Mouse (Mus musculus): ENCODE data around the gene Cpa1. TPM values are rescaled to one million over a fixed set of nuclear protein-coding genes. Genes with fewer than 3 reads are reported as not detected.
A peak's percentile ranks its signal among the peaks of the same experiment; 100 is the strongest.

Cpa1 gene
- not detected for total RNA-seq (2022)

DNA sequence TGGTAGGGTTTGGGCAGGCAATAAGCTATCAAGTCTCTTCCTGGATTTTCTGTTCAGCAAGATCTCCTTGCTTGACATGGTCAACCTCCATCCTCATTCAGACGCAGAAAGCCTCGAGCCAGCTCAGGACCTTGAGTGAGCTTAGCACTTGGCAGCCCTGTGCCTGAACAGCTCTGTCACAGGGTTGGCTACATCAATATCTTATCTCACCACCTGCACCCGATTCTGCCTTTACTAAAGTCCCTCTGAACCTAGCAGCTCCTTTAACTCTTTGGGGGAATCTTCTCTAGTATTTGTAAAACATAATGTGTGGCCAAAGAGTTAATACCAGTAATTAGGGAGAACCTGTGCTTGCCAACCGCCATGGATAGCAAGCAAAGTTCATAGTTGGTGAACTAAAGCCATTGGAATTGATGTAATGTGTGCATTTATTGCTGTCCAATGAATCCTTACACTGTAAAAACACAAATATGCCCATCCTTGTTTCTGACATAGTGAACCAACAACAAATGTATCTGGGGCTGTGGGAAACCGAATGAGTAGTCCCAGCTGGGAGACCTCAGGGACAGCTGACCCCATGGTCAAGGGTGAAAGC lies at the start of gene Cpa1:
Cpa1 (plus strand) TSS at position 545 of the 595 bp plus-strand sequence.
- no peak for DNase-seq (ENCODE audit: low spot score in 2 of 2)

DNA sequence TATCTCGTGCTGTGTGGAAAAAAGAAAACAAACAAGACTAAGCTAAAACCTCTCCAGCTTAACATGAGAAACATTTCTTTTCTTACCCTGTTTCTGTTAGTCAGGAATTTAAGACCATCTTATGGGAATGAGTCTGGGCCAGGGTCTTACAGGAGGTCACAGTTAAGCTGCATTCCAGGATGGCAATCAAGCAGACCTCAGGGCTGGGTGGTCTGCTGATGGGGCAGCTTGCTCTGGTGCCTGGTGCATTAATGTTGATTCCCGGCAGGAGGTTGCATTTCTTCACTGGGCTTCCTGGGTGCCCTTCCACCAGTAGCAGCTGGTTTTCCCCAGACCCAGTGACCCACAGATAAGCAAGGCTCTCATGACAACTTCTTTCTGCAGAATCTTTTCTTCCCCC lies 49.2 kb upstream of the Cpa1 start:
- no peak for DNase-seq (ENCODE audit: low spot score in 2 of 2)

DNA sequence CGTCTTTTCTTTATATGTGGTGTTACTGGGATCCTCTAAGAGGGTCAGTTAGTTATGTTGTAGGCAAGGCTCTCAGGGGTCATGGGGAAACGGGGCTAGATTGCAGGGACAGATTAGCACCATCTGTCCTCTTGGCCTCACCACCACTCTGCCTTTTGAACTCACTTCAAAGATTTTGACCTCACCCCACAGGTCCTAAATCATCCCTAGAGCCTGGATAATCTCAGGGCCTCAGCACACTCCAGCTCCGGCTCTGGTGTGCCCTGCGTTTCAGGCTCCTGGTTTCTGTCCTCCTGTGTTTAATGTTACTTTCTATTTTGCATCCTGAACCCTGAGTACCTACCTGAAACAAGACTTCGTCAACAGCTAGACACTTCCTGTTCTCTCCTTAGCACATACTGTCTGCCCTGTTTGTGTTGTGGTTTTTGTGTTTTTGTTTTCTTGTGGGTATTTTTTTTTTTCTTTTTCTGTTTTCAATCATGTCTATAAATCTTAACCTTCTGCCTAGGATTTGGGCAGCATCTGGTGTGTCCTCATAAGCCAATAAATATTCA lies 47.1 kb upstream of the Cpa1 start:
- DNase-seq (ENCODE audit: low spot score in 2 of 2), result no peak

DNA sequence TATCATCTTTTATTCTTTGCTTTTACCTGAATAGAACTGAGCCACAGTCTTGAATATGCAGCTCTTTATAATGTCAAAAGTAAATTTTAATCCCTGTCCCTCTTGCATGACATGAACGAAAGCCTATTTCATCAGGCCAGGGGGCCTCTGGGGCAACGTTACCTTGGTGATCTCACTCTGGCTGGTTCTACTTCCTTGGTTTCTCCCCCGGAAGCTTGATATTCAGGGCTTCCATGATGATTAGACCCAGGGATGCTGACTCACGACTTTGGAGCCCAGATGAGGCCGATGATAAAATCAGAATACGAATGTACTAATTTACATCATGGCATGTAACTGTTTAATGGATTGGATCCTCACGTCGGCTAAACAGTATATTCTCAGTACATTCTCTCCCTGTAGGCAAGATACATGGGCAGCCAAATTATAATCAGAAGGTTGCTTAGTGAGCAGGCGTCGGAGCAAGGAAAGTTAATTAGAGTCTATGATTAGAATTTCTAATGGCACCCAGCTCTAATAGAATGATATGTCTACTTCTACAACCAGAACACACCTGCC lies 46.5 kb upstream of the Cpa1 start:
- DNase-seq (ENCODE audit: low spot score in 2 of 2), result no peak

DNA sequence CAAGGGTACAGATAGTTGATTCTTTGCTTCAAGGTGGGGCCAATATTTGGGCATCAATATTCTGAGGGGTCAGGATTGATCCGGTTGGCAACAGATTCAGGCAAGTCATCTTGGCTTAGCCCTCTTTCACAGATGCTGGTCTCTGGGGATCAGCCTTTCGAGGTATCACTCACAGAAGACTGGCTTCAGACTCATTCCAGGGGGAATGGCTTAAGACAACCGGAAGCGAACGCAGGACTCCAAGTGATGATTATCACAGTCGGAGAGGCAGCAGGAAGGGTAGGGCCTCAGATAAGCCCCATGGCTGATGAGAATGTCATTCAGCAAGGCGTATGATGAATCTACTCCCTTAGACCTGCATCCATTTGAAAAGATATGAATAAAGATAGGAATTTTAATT lies 44.7 kb upstream of the Cpa1 start:
- no peak for DNase-seq (ENCODE audit: low spot score in 2 of 2)

DNA sequence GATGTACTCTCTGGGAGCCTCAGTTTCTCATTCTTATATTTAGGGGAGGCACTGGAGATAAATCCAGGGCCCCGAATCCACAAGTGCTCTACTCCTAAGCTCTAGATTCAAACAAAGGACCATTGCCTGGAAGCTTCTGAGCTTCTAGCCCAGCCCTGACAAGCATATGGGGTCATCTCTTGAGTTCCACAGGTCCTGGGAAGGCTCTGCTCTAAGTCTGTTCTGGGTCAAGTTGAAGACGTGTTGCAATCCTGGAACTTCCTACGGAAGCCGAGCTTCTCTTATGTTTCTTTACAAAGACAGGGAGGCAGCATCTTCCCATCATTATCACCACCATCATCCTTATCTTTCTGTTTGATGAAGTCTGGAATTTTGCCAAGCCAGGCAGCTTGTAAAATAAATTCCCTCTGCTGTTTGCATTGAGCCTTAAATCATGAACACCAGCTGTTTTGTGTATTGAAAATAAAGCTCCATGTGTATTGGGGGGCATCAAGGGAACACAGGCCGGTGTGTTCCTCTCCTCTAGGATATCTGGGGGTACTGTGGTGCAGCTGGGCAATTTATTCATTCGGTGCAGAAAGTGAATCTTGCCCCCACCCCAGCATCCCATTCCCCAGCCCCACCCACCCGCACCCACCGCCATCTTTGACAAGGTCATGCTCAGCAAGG lies 42.7 kb upstream of the Cpa1 start:
- DNase-seq (ENCODE audit: low spot score in 2 of 2), result no peak

DNA sequence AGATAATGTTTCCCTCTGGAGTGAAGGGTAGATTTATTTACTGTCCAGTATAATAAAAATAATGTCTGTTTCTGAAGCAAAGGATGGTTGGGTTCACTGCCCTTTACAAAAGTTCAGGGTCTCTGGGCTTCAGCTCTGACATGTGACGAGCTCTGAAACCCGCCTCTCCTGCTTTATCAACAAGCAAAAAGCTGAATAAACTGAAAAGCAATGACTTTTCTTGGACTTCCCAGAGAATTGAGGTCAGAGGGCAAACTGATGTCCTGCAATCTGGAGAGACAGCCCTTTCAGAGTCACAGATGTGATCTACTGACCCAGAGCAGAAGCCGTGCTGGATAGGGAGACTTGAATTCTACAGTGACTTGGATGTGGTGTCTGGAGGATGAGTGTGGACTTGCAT lies 39.0 kb upstream of the Cpa1 start:
- DNase-seq (ENCODE audit: low spot score in 2 of 2), result no peak

DNA sequence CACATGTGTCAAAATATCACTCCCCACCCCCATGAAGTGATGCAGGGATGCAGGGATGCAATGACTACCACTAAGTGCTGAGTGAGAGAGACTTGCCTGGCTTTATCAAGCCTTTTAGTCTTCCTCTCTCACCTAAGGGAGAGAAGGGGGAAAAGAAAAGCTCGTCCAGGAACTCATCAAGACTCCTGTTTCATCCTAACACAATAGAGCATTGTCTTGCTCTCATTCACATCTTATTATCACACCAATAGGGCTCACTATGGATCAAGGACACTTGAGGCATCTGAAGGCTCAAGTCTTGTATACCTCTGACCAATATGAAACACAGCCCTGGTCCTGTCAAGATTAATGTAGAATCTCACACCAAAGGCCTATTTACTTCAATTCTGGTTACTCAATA lies 38.0 kb upstream of the Cpa1 start:
- no peak for DNase-seq (ENCODE audit: low spot score in 2 of 2)

DNA sequence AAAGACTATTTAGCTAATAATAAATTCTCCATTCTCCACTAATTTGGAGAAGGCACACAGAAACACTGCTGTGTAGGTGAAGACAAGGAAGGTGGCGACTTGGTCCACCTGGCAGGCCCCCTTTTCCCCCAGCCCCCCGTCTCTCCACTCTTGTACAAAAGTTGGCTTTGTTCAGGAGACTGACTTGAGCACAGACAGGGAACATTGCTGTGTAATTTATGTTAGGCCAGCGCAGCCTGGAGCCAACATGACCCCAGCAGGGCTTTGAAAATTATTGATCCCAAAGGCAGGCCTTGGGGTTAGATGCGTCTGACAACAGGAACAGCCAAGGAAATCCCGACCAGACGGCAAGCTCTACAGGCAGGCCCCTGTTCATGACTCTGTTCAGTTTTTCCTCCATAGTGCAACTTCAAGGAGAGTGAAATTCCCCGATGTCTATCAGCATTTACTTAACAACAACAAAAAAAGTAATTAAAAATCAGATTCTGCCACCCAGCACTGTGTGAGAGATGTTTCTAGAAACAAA lies 34.6 kb upstream of the Cpa1 start:
- no peak for DNase-seq (ENCODE audit: low spot score in 2 of 2)

DNA sequence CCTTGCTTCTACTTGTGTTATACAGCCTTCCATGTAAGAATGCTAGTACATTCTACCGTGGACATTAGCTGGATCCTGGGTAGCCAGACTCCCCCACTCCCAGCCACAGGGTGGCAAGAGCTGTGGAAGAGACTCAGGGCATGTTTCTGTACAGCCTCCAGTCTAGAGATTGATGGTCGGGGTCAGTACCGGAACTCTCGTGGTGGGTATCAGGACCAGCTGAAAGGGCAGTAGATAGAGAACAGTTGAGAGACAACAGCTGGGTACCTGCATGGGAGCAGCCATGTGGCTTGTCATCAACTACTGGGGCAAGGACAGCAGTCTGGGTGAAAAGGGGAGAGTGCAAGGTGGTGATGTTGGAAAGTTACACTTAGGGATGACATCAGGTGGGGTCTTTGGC lies 33.9 kb upstream of the Cpa1 start:
- no peak for DNase-seq (ENCODE audit: low spot score in 2 of 2)

DNA sequence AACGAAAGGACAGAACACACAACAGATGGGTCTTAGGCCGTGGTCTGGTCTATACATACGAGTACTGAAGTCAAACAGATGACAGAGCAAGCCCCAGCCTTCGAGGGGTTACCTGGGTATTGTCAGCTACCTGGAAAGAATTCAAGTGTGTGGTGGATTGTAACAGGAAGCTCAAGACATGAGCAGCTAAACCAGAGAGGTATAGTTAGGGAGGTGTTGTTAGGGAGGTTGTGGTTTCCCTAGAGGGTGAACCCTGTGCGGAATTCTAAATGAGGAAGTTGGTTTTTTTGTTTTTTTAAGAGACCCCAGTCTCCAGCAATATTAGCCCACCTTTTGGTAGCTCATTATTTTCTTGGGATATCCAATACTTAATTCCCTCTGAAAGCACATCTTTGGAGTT lies 33.3 kb upstream of the Cpa1 start:
- no peak for DNase-seq (ENCODE audit: low spot score in 2 of 2)

DNA sequence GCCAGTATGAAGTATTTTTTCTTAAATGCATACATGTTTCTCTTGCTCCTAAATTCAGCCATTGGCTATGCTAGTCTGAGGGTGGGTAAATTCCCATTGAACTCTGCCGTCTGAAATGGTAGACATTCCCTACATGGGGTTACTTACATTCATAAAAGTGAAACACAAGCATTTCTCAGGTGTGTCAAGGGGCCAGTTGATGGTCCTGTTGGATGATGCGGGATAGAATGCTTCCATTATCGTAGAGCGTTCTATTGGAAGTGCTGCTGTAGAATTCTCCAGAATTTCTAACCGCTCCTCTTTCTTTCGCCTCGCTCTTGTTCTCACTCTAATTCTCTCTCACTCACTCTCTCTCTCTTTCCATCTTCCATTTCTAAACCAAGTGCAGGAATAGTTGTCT lies 28.3 kb upstream of the Cpa1 start, which contains the start of gene Cpa5:
Cpa5 (plus strand) TSS at position 301 of the 400 bp plus-strand sequence.
- DNase-seq (ENCODE audit: low spot score in 2 of 2), result no peak

DNA sequence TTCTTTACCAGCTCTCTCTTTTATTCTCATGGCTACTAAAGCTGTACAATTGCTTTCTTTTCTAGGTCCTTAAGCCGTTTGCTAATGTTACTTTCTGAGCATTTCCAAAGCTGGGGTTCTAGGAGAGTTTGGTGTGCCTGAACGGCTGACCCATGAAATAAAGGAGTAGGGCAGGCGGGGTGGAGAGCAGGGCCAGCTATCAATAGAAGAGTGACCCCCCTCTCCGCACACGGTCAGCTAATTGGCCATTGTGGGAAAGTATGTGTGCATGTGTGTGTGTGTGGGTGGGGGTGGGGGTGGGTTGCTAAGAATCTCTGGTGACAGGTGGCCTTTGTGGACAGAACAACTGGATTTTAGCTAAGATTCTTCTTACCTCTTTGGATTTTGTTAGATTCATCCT lies 27.8 kb upstream of the Cpa1 start:
- DNase-seq (ENCODE audit: low spot score in 2 of 2), result no peak

DNA sequence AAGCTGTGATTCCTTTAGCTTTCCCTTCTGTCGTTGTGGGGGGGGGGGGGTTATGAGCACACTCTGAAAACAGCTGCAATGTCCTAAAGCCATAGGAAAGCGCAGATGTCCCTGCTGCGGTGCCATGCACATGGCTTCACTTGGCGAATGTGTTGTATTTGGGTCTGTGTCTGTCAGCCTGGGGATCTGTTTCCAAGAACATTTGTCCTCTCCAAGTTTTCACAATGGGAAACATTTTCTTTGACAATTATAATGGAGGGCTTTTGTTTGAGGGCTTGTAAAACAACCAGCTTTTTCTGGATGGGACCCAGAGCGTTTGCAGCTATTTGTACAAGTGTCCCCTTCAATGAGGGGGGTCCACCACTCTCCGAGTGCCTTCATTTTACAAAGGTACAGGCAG lies 24.8 kb upstream of the Cpa1 start:
- no peak for DNase-seq (ENCODE audit: low spot score in 2 of 2)

DNA sequence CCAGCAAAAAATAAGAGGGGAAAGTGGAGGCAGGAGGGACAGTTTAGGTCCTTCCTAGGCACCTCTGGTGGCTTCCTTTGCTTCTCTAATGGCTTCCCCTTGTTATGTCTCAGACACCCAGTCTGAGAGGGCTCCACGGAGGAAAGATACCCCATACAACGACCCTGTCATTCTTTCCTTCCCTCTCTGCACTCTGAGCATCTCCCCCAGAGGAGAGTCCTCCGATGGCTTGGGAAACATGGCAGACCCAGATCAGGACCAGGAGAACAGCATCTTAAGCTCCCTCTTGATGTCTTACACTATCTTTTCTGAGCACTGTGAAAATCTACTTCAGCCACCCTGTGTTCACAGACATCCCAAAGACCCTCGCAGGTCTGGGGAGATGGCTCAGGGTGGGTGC lies 23.3 kb upstream of the Cpa1 start:
- no peak for DNase-seq (ENCODE audit: low spot score in 2 of 2)

DNA sequence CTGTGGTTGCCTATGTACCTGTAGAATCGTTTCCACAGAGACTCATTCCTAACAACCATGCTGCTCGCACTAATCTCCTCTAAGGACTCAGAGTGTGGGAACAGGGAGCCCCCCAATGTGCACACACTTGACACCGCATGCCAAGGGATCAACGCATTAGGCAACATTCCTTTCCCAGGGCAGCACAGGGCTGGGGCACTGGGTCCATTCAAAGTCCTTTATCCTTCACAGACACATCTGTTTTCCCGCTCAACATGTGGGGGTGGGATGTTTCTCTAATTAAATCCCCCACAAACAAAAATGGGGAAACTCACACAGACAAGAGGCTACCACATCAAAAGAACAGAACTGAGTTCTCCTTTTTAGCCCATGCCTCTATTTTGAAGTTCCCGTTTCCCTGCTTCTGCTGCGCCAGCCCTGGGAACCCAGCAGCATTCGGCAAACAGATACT lies 22.5 kb upstream of the Cpa1 start:
- no peak for DNase-seq (ENCODE audit: low spot score in 2 of 2)

DNA sequence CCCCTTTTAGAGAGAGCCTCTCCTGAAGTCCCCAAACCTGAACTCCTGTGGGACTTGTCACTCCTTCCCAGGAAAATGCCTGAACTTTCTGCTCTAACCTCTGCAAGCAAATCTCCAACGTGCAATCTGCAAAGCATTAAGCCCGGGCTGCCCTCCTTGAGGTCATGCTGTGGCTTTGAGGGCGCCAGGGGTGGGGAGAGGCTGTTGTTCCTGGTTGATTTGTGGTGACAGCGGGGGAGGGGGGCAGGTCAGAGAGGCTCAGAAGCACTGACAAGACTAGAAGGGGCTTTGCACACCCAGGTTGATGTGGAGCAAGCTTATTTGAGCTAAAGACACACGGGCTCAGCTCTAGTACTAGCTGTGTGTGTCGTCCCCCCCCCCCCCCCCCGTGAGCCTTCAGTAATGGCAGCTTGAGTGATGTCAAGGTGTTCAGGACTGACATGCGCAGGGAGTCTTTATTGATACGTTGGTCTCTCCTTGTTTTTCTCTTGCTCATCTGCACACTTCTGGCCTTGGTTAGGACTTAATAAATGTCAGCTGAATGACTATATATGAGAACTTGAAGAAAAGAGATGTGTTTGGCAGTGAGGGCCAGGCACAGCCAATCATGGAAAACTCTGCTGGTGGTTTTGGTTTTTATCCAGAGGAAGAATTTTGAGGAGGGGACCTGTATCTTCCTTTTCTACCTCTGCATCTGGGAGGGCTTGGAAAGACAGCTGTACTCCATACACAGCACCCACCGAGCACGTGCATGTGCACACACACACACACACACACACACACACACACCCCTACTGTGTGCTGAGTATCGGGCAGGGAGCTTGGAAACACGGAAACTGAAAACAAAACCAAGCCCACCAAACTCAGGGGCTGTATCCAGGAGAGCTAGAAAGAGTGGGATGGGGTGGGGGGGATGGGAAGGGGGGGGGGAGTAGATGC lies 21.7 kb upstream of the Cpa1 start:
- no peak for DNase-seq (ENCODE audit: low spot score in 2 of 2)

DNA sequence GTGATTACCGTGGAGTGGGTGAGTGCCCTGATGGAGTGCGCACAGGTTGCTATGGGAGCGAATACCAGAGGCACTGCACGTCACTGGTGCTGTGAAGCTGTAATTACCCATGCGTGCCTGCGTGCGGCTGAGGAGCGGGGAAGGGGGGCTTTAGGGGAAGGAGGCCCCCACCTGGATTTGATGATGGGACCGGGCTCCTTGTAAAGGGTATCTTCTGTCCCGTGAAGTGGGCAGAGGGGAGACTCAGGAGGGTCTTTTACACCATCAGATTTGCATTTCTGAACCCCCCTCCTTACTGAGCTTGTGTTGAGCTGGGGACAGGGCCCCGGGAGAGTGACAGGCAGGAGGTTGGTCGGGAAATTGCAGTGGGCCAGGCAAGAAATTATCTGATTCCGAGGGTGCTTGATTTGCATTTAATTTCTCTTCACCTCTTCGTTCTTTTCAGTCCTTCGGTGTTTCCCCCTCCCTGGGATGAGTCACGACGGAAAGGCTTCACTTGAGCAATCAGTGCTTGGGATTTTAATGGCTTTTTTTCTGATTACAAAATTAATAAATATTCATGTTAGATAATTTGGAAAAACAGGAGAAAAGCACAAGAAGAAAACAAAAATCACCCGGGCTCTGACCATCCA lies 20.9 kb upstream of the Cpa1 start:
- no peak for DNase-seq (ENCODE audit: low spot score in 2 of 2)

DNA sequence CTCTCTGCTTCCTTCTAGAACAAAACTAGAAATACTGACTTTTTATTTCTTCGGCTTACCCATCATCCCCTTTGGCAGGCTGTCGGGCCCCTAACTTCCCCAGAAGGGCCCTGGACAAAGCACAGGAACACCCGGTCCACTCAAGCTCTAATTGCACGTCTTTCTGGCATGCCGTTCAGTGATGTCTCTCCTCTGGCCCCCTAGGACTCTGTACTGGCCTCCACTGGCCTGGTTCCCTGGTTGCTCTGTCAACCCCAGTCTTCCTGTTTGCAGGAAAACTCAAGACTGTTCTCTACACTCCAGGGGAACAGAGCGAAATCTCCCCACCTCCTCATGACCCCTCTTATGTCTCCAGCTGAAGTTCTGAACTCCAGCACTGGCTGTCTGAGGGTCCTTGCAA lies 20.3 kb upstream of the Cpa1 start:
- no peak for DNase-seq (ENCODE audit: low spot score in 2 of 2)

DNA sequence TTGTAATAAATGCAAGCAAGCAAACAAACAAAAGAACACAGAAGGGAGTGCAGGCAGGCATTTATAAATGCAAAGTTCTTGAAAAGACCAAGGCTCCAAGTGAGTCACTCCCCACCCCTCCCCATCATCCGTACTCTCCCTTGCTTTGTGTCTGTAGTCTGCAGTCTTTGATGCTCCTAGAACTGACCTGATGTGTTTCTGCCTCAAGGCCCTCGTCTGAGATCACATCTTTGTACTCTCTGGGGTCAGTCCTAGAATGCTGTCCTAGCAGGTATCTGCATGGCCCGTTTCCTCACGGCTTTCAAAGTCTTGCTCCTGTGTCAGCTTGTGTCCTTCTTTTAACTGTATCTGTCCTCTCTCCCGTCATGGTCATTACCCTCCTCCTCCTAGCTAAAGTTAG lies 19.4 kb upstream of the Cpa1 start:
- DNase-seq (ENCODE audit: low spot score in 2 of 2), result no peak

DNA sequence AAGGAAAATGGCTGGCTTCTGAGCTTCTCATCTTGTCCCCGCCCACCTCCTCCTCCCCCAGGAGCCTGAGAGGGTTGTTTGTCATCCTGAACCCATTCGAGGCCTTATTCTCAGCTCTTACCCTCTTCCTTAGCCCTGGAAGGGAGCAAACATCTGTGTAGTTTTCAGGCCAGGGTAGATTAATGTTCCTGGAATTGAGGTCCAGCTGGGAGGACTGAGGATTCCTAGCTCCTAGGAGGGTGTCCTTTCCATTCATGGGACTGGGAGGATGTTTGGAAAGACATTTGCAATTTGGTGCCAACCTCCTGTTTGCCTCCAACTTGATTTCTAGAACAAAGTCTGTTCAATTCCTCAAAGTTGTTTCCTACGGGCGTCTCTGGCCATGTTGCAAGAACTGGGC lies 18.4 kb upstream of the Cpa1 start:
- peak in 1 of 2 experiments; percentile 27 for DNase-seq (ENCODE audit: low spot score in 2 of 2)

All from gastrocnemius, adult 8-10 months (tissue).